Mouse (Mus musculus): ENCODE measurements around the gene Fosl2.

Gene Fosl2

GRCm38 (mm10) chr5:32135336-32136206 is at the start of gene Fosl2:
Fosl2 (plus strand) TSS chr5:32135801.
- peak; percentile 98 for DNase-seq (ENCODE audit: low spot score)

- DNase-seq (ENCODE audit: low spot score): no peak
These were observed 49.6 kb upstream of the Fosl2 start for GRCm38 (mm10) chr5:32085971-32086370.

GRCm38 (mm10) chr5:32086526-32087090 is 49.0 kb upstream of the Fosl2 start:
- DNase-seq (ENCODE audit: low spot score): no peak

GRCm38 (mm10) chr5:32089481-32089880 is 46.1 kb upstream of the Fosl2 start:
- no peak for DNase-seq (ENCODE audit: low spot score)

GRCm38 (mm10) chr5:32092281-32092680 is 43.3 kb upstream of the Fosl2 start:
- DNase-seq (ENCODE audit: low spot score): no peak

GRCm38 (mm10) chr5:32098691-32099090 is 36.9 kb upstream of the Fosl2 start:
- DNase-seq (ENCODE audit: low spot score): no peak

- DNase-seq (ENCODE audit: low spot score): peak; percentile 55
These were observed 33.1 kb upstream of the Fosl2 start for GRCm38 (mm10) chr5:32102484-32102883.

GRCm38 (mm10) chr5:32102971-32103431 is 32.6 kb upstream of the Fosl2 start:
- DNase-seq (ENCODE audit: low spot score): no peak

- no peak for DNase-seq (ENCODE audit: low spot score)
These were observed 32.1 kb upstream of the Fosl2 start for GRCm38 (mm10) chr5:32103545-32103944.

- DNase-seq (ENCODE audit: low spot score): no peak
These were observed 31.2 kb upstream of the Fosl2 start for GRCm38 (mm10) chr5:32104119-32104990.

- DNase-seq (ENCODE audit: low spot score): peak; percentile 28
These were observed 29.0 kb upstream of the Fosl2 start for GRCm38 (mm10) chr5:32106473-32107140.

GRCm38 (mm10) chr5:32110651-32111050 is 24.9 kb upstream of the Fosl2 start:
- no peak for DNase-seq (ENCODE audit: low spot score)

GRCm38 (mm10) chr5:32112206-32112916 is 23.2 kb upstream of the Fosl2 start:
- no peak for DNase-seq (ENCODE audit: low spot score)

- peak; percentile 65 for DNase-seq (ENCODE audit: low spot score)
These were observed 14.7 kb upstream of the Fosl2 start for GRCm38 (mm10) chr5:32120901-32121376.

GRCm38 (mm10) chr5:32121936-32122335 is 13.7 kb upstream of the Fosl2 start:
- DNase-seq (ENCODE audit: low spot score): no peak

- DNase-seq (ENCODE audit: low spot score): no peak
These were observed 13.2 kb upstream of the Fosl2 start for GRCm38 (mm10) chr5:32122363-32122762.

- DNase-seq (ENCODE audit: low spot score): no peak
These were observed 10.6 kb upstream of the Fosl2 start for GRCm38 (mm10) chr5:32124957-32125356.

GRCm38 (mm10) chr5:32127226-32127625 is 8.4 kb upstream of the Fosl2 start:
- DNase-seq (ENCODE audit: low spot score): no peak

- no peak for DNase-seq (ENCODE audit: low spot score)
These were observed 7.7 kb upstream of the Fosl2 start for GRCm38 (mm10) chr5:32127927-32128326.

- peak; percentile 76 for DNase-seq (ENCODE audit: low spot score)
These were observed 2.6 kb upstream of the Fosl2 start for GRCm38 (mm10) chr5:32132971-32133501.

- DNase-seq (ENCODE audit: low spot score): peak; percentile 85
These were observed 2.0 kb upstream of the Fosl2 start for GRCm38 (mm10) chr5:32133549-32134004.

Data from ovary, adult 18-20 months (tissue).